Mouse (Mus musculus) kidney, embryonic 15.5 days (tissue): ENCODE measurements around the gene Fcer1g. TPM values are rescaled to one million over a fixed set of nuclear protein-coding genes. Genes with fewer than 3 reads are reported as not detected.

Experiments used
- ATAC-seq: fragments of 200-750 bp; cut with Nextera tagmentation; replicated peaks from 2 replicates; pipeline ENCODE4 v1.8.0; 2017; ENCODE audit warnings: moderate TSS enrichment; ENCODE audit not compliant: low FRiP score
- H3K27ac ChIP-seq: fragments of 300-500 bp; sonication (generic); 2 replicates; pipeline ENCODE4 v1.5.1; 2015; ENCODE audit warnings: mild to moderate bottlenecking, inconsistent platforms
- H3K27me3 ChIP-seq: fragments of 300-500 bp; sonication (generic); 2 replicates; pipeline ENCODE4 v1.6.1; 2015; ENCODE audit warnings: inconsistent platforms
- H3K36me3 ChIP-seq: fragments of 300-500 bp; sonication (generic); 2 replicates; pipeline ENCODE4 v1.6.1; 2015; ENCODE audit warnings: inconsistent platforms
- H3K4me1 ChIP-seq: fragments of 300-500 bp; sonication (generic); 2 replicates; pipeline ENCODE4 v1.6.1; 2015; ENCODE audit warnings: inconsistent platforms
- H3K4me2 ChIP-seq: fragments of 300-500 bp; sonication (generic); 2 replicates; pipeline ENCODE4 v1.6.1; 2015; ENCODE audit warnings: moderate library complexity, mild to moderate bottlenecking, inconsistent platforms
- H3K4me3 ChIP-seq: fragments of 300-500 bp; sonication (generic); replicated peaks from 2 replicates; pipeline ENCODE4 v1.5.1; 2015; ENCODE audit warnings: mild to moderate bottlenecking, inconsistent platforms
- H3K9ac ChIP-seq: fragments of 300-500 bp; sonication (generic); 2 replicates; pipeline ENCODE4 v1.6.1; 2015; ENCODE audit warnings: mild to moderate bottlenecking, inconsistent platforms
- H3K9me3 ChIP-seq: fragments of 300-500 bp; sonication (generic); replicated peaks from 2 replicates; pipeline ENCODE4 v1.6.1; 2016; ENCODE audit warnings: inconsistent platforms
- WGBS: fragments of 180-500 bp; shearing (Covaris S2); methylation state at CpG from one replicate; pipeline ENCODE4 v1.1.7; 2015; ENCODE audit warnings: mixed read lengths; 5-methylcytosine and 5-hydroxymethylcytosine counted together
- polyA plus RNA-seq: library from polyadenylated mRNA; unstranded; fragments of >200 nt; fragmentation: Nextera tagmentation; extraction: Ambion mirVana; gene quantifications from 2 replicates; pipeline ENCODE4 v1.2.1, GENCODE M21; 2015

Gene Fcer1g
- polyA plus RNA-seq, 1 experiment from 2014 or later = 36.9 TPM

DNA sequence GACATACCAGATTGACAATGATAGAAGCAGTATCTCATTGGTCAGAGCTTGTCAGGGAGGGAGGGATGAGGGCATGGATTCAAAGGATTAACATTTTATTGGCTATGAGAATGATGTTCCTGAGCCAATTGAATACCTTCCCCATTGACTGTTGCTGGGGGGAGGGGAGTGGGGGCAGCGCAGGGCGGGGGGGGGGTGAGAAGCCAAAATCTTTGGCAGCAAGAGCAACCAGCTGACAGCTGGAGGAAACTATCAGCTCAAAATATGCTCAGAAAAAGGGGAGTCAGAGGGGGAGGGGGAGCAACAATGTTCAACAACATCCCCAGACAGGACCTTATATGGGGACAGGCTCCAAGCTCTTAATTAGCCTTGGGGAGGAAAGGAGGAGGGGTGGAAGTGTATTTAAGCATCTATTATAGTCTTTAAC lies 29.0 kb upstream of the Fcer1g start:
- 11% methylated on average over 2 of the region's 2 CpGs for WGBS
- peak overlapping the region; percentile 95 for H3K27ac ChIP-seq
- no peak overlapping the region for H3K9ac ChIP-seq

DNA sequence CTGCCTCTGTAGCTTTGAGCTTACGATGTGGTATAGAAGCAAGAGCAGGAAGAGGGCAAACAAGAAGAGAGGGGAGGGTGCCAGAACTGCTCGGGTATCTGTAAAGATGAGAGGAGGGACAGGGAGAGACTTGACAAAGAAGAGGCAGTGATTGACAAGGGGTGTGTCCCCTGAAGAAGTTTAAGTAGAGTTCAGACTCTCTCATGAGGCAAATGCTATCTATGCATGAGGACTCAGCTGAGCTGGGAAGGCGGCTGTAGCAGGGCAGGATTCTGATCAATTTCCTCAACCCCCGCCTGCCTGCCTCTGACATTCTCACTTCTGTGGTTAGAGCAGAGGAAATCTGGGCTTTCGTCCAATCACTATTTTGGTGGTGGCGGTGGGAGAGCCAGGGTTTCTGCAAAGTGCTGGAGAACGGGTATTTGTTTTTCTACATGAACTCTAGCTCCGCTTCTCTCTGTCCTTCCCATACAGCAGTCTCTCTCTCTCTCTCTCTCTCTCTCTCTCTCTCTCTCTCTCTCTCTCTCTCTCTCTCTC lies 28.5 kb upstream of the Fcer1g start:
- peaks cover 27% of the 10 kb centered on the region for H3K4me1 ChIP-seq
- 5% methylated on average over 8 of the region's 8 CpGs for whole genome bisulfite sequencing
- H3K4me2 ChIP-seq = peak overlapping the region; percentile 50
- ATAC-seq = peak; percentile 78
- no peaks in the 10 kb centered on the region for H3K27me3 ChIP-seq
- H3K36me3 ChIP-seq = peaks cover 19% of the 10 kb centered on the region
- H3K4me3 ChIP-seq = peak overlapping the region; percentile 18
- peak overlapping the region; percentile 95 for H3K27ac ChIP-seq
- H3K9me3 ChIP-seq = no peaks in the 10 kb centered on the region
- H3K9ac ChIP-seq = no peak overlapping the region

More for the DNA sequence above, 29.0 kb upstream of the Fcer1g start:
- Histone ChIP-seq H3K4me1 (peaks cover 27% of the 10 kb centered on the region), H3K4me2 (peak overlapping the region; percentile 50), H3K9me3 (no peaks in the 10 kb centered on the region), H3K36me3 (peaks cover 13% of the 10 kb centered on the region), H3K4me3 (peak overlapping the region; percentile 18; the same call in 1 of the 2 replicates), H3K27me3 (no peaks in the 10 kb centered on the region)
- ATAC-seq = peak; percentile 85

DNA sequence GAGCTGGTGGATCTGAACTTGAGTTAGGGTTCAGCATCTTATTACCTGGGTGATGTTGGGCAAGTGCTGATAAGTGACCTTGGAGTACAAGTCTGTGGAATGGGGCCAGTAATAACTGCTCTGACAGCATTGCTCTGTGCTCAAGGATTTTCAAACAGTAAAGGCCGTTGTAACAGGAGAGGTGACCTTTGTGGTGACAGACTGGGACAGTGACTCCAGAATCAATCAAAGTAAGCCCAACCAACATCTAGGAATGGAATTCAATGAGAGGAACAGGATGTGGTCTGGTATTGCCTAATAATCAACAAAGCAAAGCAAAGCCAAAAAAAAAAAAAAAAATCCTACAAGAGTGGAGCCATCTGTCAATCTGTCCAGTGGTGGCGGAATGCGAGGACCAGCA lies 26.2 kb upstream of the Fcer1g start:
- no peaks in the 10 kb centered on the region for H3K27me3 ChIP-seq
- H3K36me3 ChIP-seq = peaks cover 36% of the 10 kb centered on the region
- no peak overlapping the region for H3K27ac ChIP-seq
- no peak for ATAC-seq
- no peak overlapping the region for H3K9ac ChIP-seq
- H3K4me3 ChIP-seq = no peak overlapping the region
- H3K9me3 ChIP-seq = no peaks in the 10 kb centered on the region
- no peak overlapping the region for H3K4me2 ChIP-seq
- H3K4me1 ChIP-seq = peaks cover 27% of the 10 kb centered on the region
- WGBS = 44% methylated on average over 3 of the region's 3 CpGs

DNA sequence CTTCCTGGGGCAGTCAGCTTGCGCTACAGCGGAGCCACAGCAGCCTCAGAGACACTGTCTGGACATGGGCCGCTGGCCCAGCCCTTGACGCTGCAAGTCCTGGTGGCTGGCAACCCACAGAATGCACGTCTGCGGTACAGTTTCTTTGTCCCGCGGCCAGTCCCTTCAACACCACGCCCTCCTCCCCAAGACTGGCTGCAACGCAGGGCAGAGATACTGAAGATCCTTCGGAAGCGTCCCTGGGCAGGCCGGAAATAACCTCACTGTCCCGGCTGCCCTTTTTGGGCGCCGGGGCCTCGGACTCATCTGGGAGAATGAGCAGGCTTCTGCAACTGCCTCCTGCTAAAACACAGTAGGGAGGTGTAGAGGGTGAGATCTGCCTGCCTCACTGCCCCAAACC lies 24.8 kb upstream of the Fcer1g start:
- Histone ChIP-seq H3K9ac (no peak overlapping the region), H3K36me3 (peaks cover 47% of the 10 kb centered on the region), H3K9me3 (no peaks in the 10 kb centered on the region), H3K4me3 (no peak overlapping the region), H3K27ac (no peak overlapping the region), H3K4me1 (peaks cover 27% of the 10 kb centered on the region), H3K27me3 (no peaks in the 10 kb centered on the region), H3K4me2 (no peak overlapping the region)
- 84% methylated on average over 17 of the region's 17 CpGs for WGBS
- no peak for ATAC-seq

DNA sequence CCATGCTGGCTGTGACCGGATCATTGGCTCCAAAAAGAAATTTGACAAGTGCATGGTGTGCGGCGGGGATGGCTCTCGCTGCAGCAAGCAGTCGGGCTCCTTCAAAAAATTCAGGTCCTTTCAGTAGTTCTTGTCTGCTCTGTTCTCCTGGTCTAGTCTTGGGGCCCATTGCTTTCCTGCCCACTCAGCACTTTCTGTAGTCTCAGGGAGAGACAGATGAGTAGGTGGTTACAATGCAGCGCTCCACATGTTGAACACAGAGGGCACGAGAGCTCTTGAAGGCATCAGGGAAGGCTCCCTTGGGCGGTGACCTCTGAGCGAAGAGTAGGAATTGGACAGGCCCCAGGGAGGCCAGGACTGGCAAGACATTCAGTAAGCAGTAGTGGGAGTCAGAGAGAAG lies 23.6 kb upstream of the Fcer1g start:
- Histone ChIP-seq H3K4me1 (peaks cover 26% of the 10 kb centered on the region), H3K36me3 (peaks cover 54% of the 10 kb centered on the region), H3K9ac (no peak overlapping the region), H3K27ac (no peak overlapping the region), H3K4me3 (no peak overlapping the region), H3K27me3 (no peaks in the 10 kb centered on the region), H3K9me3 (no peaks in the 10 kb centered on the region), H3K4me2 (no peak overlapping the region)
- WGBS = 91% methylated on average over 9 of the region's 9 CpGs
- ATAC-seq = no peak

DNA sequence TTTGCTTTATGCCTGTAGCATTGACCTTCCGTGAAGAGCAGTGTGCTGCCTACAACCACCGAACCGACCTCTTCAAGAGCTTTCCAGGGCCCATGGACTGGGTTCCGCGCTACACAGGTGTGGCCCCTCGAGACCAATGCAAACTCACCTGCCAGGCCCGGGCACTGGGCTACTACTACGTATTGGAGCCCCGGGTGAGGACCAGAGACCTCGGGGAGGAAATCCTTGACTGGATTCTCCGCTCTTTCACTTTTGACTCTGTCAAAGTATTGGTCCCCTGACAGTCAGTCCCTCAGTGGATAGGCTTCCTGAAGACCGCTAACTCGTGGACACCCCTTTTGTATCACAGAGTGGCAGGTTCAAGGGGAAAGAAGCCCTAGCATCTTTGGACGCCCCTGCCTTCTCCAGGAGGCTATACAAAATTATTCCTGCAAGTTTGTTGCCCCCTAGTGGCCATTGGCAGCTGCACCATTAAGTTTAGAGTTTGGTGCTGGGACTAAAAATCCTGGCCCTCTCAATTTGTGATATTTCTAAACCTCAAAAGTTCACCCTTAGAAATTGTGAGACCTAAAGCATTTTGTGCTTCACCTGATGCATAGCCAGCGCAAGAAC lies 22.9 kb upstream of the Fcer1g start:
- H3K4me1 ChIP-seq = peaks cover 26% of the 10 kb centered on the region
- H3K9me3 ChIP-seq = no peaks in the 10 kb centered on the region
- H3K27ac ChIP-seq = no peak overlapping the region
- H3K4me2 ChIP-seq = no peak overlapping the region
- ATAC-seq = no peak
- no peaks in the 10 kb centered on the region for H3K27me3 ChIP-seq
- H3K4me3 ChIP-seq = no peak overlapping the region
- H3K36me3 ChIP-seq = peaks cover 54% of the 10 kb centered on the region
- H3K9ac ChIP-seq = no peak overlapping the region
- WGBS = 70% methylated on average over 15 of the region's 15 CpGs

DNA sequence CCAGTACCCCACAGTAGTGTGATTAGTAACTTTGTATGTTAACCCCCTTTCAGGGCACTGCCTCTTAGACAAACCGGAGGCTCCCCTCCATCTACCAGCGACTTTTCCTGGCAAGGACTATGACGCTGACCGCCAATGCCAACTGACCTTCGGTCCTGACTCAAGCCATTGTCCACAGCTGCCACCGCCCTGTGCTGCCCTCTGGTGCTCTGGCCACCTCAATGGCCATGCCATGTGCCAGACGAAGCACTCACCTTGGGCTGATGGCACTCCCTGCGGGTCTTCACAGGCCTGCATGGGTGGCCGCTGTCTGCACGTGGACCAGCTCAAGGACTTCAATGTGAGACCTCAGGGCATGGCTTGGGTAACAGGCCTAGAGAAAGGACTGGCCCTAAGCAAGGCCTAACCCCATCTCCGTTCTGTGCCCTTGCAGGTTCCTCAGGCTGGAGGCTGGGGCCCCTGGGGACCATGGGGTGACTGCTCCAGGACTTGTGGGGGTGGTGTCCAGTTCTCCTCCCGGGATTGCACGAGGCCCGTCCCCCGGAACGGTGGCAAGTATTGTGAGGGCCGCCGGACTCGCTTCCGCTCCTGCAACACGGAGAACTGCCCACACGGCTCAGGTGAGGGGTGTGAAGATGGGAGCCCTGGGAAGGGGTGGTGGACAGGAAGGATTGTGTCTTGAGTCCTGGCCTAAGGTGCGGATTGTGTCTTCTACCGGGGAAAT lies 22.1 kb upstream of the Fcer1g start:
- no peaks in the 10 kb centered on the region for H3K27me3 ChIP-seq
- no peak overlapping the region for H3K9ac ChIP-seq
- no peak overlapping the region for H3K4me2 ChIP-seq
- H3K9me3 ChIP-seq = no peaks in the 10 kb centered on the region
- H3K4me1 ChIP-seq = peaks cover 31% of the 10 kb centered on the region
- H3K27ac ChIP-seq = no peak overlapping the region
- WGBS = 89% methylated on average over 24 of the region's 24 CpGs
- H3K36me3 ChIP-seq = peaks cover 54% of the 10 kb centered on the region
- no peak for ATAC-seq
- H3K4me3 ChIP-seq = no peak overlapping the region

DNA sequence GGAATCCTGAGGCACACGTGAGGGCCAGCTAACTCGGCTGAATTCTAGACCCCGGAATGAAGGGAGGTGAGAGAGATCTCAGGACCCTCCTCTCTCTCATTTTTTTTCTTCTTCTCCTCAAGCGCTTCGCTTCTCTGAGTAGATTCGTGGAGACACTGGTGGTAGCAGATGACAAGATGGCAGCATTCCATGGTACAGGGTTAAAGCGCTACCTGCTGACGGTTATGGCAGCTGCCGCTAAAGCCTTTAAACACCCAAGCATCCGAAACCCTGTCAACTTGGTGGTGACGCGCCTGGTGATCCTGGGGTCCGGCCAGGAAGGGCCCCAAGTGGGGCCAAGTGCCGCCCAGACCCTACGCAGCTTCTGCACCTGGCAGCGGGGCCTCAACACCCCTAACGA lies 18.2 kb upstream of the Fcer1g start:
- no peaks in the 10 kb centered on the region for H3K9me3 ChIP-seq
- peak overlapping the region; percentile 46 for H3K4me3 ChIP-seq
- ATAC-seq = no peak
- peaks cover 60% of the 10 kb centered on the region for H3K4me1 ChIP-seq
- WGBS = 45% methylated on average over 17 of the region's 17 CpGs
- peaks cover 32% of the 10 kb centered on the region for H3K36me3 ChIP-seq
- peak overlapping the region; percentile 48 for H3K9ac ChIP-seq
- H3K4me2 ChIP-seq = peak overlapping the region; percentile 73
- no peaks in the 10 kb centered on the region for H3K27me3 ChIP-seq
- peak overlapping the region; percentile 91 for H3K27ac ChIP-seq

DNA sequence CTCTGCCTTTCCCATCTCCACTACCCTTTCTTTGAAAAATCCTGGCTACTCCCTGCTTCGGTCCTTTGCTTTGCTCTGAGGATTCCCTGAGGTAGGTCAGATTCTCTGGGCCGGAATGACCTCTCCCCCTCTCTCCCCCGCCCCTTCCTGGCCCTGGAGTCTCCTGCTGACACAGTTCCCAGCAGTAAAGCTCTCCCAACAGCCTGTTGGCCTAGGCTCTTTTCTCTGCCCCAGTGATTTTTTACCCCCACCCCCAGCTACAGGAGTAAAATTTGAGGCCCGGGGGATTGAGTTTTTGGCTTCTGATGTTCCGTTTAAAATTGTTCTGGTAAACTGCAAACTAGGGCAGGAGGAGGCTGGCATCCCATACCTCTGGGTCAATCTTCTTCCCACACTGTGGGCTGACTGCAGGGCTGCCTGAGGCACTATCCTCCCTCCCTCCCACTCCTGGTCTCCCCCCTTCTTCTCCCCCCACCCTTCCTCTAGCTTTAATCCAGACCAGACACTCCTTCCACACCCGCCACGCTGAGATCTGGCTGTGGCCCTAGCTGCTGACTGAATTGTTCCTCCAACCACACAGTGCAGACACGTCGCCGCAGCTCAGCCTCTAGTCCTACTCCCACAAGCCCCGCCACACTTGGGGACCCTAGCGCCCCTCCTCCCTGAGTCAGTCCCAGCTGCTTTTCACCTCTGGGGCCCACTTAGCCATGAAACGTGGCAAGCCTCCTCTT lies 17.6 kb upstream of the Fcer1g start:
- Histone ChIP-seq H3K36me3 (peaks cover 32% of the 10 kb centered on the region), H3K27ac (peak overlapping the region; percentile 91), H3K4me1 (peaks cover 62% of the 10 kb centered on the region), H3K9me3 (no peaks in the 10 kb centered on the region), H3K4me2 (peak overlapping the region; percentile 73), H3K4me3 (peak overlapping the region; percentile 46), H3K27me3 (no peaks in the 10 kb centered on the region), H3K9ac (peak overlapping the region; percentile 48)
- WGBS = 5% methylated on average over 13 of the region's 13 CpGs
- ATAC-seq = peak; percentile 28

DNA sequence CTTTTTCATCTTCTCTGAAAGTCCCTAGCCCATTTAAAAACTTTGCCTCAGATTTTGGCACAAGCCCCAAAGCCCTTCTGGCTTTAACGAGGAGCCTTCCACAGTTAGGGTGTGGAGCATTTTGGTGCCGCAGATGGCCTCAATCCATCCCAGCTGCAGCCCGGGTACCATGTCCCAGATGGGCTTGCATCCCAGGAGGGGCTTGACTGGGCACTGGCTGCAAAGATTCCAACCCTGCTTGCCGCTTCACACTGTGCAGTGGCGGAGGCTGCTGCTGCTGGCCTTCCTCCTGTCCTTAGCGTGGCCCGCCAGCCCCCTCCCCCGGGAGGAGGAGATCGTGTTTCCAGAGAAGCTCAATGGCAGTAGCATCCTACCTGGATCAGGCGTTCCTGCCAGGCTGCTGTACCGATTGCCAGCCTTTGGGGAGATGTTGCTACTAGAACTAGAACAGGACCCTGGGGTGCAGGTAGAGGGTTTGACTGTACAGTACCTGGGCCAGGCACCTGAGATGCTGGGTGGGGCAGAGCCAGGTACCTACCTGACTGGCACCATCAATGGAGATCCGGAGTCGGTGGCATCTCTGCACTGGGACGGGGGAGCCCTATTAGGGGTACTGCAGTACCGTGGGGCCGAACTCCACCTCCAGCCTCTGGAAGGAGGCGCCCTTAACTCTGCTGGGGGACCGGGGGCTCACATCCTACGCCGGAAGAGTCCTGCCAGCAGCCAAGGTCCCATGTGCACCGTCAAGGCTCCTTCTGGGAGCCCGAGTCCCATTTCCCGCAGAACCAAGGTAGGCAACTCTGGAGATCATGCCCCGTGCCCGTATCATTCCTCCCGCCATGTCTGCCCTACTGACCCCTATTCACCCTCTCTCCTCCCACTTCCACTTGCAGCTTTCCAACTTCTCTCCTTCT lies 16.8 kb upstream of the Fcer1g start, which contains the start of gene Ndufs2:
Gene Ndufs2 (minus strand): TSS at position 709 of the 914 bp plus-strand sequence.
- peak within 1 kb of the TSS; percentile 91 for H3K27ac ChIP-seq
- H3K9me3 ChIP-seq = no peaks in the 10 kb centered on the region
- peaks cover 68% of the 10 kb centered on the region for H3K4me1 ChIP-seq
- H3K9ac ChIP-seq = peak within 1 kb of the TSS; percentile 48
- no peaks in the 10 kb centered on the region for H3K27me3 ChIP-seq
- 0 out of 2 replicates have a peak, but pooled peaks have one; percentile 2 for ATAC-seq
- 9% methylated on average over 26 of the region's 26 CpGs for WGBS
- H3K36me3 ChIP-seq = peaks cover 24% of the 10 kb centered on the region
- peak within 1 kb of the TSS; percentile 46 for H3K4me3 ChIP-seq
- H3K4me2 ChIP-seq = peak within 1 kb of the TSS; percentile 73
